Mouse (Mus musculus) cerebellum, adult (tissue): ENCODE measurements around the gene Gas6.

Experiments used
- ATAC-seq: cut with Nextera tagmentation; 2 replicates; pipeline ENCODE4 v1.9.2; 2017; ENCODE audit warnings: mild to moderate bottlenecking, moderate library complexity, mixed read lengths; ENCODE audit not compliant: insufficient number of reproducible peaks, low FRiP score, low TSS enrichment

Gas6 gene

DNA sequence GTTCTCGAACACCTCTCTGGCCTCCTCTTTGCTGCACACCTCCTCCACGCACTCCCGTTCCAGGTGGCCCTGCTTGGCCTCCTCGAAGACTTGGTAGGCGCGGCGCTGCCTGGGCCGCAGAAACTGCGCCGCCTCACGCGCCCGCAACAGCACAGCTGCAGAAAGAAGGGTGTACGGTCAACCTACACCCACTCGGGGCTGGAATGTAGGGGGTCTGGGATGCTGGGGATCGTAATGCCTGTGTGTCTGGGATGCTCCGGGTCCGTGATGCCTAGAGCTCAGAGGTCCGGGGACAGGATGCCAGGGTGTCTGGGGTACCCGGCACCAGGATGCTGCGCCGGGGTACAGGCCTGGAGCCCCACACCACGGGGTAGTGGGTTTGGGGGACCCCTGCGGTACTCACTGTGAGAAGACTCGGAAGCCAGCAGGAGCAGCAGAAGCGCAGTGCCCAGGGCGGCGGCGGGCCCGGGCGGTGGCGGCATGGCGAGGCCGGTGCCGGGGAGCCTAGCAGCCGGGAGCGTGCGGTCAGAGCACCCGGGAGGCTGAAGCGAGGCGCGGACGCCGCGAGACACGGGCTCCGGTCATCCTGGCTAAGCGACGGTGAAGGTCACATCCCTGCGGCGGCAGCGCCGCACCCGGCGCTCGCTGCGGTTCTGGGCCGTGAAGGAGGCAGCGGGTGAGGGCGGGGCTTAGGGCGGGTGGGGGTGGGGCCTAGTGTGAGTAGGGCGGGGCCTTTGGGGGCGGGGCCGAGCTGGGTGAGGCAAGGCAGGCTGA is at the start of gene Gas6:
Gene Gas6 (minus strand): TSS at position 633 of the 774 bp plus-strand sequence.
- peak; percentile 81 for ATAC-seq

DNA sequence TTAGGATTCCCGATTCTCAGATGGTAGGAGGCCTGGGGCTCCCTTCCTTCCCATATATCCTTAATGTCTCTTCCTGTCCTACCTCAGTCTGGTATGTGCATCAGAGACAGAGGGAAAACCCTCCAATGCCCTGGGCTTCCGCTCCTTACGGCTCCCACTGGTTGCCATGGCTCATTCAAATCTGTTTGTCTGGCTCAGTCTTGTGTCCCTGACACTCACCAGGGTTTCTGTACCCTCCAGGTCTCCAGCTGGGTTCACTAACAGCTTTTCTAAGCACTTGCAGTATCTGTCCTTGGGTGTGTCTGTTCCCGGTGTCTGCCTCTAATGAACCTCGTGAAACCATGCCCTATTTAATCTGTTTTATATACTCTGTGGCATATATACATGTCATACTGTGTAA is 47.2 kb upstream of the Gas6 start:
- ATAC-seq, result no peak

DNA sequence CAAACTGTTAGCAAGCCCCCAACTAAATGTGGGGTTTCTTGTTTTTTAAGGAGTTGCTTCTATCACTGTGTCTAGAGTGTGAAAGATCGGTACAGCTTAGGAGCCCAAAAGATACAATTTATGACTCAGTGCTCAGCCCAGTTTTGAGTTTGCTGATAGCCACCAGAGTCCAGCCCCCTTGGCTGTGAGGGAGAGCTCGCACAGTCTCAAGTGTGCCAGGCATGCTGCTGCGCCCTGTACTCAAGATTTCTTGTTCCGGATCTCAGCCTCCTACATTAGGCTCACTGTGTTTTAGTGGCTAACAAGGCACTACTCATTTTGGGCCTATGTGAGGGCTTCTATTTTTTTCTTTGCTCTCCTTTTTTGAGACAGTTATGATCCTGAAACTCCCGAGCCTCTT is 45.8 kb upstream of the Gas6 start:
- no peak for ATAC-seq

DNA sequence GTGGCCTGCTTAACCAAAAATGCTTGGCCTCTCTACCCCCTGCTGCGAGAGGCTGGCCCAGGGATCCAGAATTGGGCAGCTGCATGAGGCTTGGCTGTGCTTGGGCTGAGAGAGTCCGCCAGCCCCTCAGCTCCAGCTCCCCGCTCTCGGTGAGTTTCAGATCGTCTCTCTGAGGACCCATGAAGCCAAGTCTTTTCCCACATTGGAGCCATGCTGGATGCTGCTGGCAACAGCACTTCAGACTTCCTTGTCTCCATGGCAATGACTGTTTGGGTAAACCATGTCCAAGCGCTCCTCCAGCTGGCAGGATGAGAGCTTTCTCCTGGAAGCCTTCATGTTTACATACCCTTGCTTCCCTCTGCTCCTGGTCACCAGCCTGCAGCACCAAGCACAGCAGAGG is 44.5 kb upstream of the Gas6 start:
- ATAC-seq, result 0 out of 2 replicates have a peak, but pooled peaks have one; percentile 36

DNA sequence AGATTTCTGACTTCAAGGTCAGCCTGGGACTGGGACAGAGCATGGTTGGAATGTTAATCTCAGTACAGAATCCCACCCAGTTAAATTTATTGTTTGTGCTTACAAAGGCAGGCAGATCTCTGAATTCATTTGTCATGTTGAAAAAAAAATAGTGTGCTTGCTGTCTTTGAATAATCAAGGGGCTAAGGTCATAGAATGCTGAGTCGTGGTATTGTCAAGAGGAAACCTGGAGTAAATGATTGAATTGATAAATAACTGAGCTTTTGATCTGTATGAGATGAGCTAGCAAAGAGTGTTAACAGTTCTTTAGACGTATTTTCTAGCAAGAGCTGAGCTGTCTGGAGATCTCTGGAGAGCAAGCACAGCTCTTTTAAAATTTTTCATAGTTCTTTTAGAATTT is 42.8 kb upstream of the Gas6 start:
- no peak for ATAC-seq

DNA sequence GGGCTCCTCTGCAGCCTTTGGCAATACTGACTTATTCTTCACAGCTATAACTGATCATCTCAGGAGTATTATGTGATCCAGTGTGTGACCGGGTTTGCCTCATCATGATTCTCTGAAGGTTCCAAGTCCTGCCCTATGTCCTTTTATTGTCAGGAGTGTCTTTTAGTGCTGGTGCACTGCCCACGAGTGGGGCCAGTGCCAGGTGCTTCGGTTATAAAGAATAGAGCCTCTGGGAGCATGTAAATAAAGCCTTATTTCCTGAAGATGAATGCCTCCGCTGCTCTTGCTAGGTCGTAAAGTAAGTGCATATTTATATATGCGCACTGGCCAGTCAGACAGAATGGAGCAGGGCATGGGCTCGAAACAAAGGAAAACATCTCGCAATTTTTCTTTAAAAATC is 38.8 kb upstream of the Gas6 start:
- ATAC-seq, result no peak

DNA sequence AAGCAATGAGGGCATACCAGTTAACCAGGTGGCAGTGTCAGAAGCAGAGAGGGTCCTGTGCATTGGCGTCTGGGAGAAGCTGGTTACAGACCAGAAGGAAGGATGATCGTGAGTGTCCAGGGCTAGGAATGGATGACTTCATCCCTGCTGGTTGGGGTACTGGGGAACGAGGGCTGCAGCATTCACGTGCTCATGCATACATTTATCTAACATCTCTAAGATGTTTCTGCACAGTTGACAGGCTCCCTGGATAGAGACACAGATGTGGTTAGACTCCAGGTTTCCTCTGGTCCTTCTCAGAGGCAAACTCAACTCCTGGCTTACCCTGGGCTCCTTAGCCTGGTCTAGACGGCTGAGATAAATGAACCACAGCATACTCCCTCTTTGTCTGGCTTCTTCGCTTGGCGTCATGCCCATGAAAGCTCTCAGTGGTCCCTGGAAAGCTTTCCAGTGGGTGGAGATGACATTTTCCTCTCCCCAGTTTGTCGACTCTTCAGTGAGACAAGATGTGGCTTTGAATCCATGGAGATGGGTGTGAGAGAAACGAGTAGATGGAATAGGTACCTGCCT is 37.4 kb upstream of the Gas6 start:
- no peak for ATAC-seq

DNA sequence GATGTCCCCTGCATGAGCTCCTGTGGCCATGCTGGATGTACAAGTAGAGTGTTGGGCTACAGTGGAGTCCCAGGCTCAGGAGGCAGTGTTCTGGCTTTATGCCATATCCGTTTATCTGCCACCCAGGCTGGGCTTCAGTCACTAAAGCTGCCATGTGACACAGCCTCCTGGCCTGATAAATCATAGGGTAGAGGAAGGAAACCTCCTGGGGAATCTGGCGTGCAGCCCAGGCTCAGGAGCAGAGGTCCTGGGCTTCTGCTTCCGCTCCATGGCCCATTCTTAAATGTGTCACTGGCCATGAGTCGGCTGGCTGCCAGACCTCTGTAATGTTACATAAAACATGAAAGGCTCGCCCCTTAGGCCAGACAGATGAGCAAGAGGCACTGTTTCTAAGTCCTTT is 36.7 kb upstream of the Gas6 start:
- ATAC-seq, result peak; percentile 78

DNA sequence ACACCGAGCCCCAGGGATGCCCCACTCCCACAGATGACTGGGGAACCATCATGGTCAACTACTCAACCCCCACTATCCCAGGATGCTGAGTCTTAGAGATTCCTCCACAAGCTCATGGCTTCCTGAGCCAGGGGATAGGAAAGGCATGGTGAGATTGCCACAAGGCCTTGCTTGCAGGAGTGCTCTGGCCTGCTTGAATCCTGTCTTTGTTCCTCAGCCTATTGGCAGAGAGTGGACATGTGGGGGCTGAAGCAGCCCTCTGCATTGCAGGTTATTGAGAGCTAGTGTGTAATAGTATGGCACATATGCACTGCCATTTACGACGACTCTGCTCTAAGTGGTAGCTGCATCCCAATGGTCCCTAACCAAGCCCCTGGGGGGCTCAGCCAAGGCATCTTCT is 36.1 kb upstream of the Gas6 start:
- peak; percentile 21; the same call in 1 of the 2 replicates for ATAC-seq

DNA sequence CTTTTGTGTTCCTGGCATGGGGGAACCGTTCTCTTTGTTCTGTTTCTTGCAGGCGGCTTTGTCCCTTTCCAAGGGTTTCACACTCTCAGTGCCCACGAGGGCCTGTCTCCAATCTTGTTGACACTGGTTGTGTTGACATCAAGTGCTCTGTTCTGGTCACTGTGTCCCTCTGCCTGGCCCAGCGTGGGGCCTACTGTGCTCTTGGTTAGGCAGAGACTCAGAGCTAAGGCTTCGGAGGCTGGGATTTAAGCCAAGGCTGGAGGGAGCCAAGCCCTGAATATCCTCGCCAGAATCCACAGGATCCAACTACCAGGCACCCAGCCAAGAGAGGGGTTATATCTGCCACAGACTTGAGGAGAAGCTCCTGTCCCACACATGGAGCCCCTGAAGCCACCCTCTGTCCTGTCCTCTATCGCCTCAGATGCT is 35.6 kb upstream of the Gas6 start:
- peak; percentile 82 for ATAC-seq

DNA sequence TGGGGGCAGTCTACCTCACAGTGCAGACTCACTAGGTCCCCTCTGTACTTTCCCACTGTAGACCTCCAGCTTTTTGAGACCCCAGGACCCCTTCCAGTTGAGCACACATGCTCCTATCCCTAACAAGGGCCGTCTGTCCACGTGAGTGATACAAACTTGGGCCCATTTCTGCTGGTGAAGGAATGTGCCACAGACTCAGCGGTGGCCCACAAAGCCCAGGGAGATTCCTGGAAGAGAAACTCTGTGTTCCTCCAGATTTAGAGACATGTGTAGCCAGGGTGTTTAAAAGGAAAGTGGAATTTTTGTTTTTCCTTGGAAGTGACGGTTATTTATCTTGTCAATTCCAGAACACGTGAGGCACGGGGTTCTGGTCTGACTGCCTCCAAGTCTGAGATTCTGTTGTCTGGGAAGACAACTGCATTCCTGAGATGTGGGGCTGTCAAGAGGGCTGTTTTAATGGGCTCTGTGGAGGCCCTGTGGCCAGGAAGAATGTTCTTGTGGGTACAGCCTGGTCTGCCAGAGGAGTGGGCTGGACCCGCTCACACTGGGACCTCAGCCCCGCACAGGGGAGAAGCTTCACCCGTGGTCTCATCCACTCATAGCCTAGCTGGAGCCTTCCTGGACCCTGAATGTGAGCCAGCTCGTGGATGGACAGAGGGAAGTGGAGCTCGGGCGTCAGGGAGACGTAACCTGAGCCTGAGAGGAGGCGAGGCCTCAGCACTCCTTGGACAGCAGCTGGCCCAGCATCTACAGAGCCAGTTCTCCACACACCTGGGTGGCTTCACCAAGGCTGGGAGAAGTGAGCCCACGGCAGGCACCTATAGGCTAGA is 34.9 kb upstream of the Gas6 start:
- ATAC-seq, result no peak

DNA sequence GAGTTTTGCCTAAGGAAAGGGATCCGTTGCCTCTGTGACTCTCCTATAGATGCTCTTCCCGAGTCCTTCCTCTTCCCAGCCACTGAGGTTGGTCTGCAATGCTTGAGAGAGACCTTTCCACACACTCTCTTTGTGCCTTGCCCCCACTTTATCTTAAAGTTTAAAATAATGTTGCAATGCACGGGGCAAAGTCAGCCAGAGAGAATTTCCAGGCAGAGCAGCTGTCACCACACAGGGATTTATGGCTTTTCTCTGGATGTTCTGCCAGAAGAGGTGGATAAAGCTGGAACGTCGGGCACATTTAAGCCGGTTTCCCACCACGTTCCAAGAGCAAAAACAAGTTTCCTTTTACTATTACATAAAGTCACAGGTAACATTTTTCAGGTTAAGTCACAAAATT is 27.1 kb upstream of the Gas6 start:
- no peak for ATAC-seq

DNA sequence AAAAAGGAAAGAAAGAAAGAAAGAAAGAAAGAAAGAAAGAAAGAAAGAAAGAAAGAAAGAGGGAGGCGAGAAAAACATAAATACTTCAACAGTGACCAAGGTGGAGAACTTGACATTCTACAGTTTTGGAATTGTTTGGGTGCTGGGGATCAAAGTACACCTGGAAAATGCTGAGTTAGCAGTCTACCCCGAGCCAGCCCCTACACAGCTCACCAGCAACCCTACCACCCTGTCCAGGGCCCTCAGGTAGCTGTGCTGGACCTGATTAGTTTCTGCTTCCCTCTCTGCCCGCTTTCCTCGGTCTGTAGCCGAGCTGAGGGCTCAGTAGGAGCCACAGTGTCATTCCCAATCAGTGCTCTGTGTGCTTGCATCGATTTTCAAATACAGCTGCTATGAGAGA is 26.1 kb upstream of the Gas6 start:
- no peak for ATAC-seq

DNA sequence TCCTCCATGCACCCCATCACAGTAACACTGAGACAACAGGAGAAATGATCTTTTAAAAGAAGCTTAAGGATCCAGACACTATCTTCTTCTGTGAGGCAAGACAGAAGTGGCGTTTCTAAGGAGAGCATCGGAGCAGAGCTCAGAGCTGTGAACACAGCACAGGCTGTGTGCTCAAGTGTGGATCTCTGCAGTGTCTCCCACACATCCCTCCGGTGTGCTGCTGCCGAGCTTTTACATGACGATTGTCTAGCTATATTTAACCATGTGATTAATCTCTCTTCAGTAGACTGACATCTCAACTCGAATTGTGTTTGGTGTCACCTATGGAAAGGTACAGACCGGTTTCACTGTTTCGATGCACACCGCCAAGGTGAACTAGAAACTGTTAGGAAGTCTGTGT is 25.2 kb upstream of the Gas6 start:
- ATAC-seq, result no peak

DNA sequence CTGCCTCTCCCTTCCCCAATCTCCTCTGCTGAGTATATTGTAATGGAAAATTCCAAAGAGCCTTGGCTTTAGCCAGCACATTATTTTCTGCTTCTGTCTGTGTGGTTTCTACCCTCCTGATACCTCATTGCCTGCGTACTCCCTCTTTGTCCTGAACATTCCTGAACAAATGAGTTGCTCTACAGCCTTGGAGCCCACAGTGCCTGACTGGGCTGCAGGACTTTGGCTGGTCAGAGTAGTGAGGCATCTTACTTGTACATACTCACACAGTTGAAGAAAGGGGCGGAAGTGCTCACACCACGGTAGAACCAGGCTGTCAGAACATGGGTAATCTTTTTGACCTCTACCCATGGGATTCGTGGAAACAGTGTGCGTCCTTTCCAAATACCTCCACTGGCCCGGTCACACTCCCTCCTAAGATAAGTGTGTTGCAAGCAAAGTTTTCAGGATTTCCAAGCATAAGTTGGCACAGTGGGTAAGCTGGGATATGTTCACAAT is 23.0 kb upstream of the Gas6 start:
- no peak for ATAC-seq

DNA sequence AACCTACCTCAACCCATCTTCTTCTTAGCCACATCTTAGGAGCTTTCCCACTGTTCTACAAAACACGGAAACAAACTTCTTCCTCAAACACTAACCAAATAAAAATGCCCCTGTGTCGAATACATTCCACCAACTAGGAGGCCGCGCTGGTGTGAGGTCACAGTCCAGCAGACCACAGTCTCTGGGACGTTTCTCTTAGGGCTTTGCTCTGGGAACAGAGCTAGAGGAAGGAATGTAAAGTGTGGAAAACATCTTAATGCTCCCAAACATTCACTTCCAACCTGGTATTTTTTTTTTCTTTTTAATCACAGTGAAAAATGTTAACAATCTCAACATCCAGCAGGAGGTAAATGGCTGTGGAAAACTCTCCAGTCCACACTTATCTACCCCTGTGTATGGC is 22.4 kb upstream of the Gas6 start:
- no peak for ATAC-seq

DNA sequence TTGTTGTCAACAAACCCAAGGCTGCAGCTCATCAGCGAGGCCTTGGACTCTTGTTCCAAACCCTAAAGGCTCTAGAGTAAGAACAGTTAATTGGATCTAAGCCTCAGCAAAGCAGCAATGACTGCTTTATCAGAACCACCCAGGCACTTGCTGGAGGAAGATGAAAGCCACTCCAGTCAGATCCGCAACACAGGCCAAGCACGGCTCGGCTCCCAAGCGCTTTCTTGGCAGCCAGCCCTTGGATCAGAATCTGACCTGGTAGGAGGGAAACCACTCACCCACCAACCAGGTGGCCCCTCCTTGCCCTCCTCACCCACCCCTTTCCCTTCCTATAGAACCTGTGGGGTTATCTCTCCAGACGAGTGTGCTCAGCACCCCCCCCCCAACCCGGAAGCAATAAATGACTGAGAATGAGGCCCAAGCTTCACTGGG is 21.7 kb upstream of the Gas6 start:
- ATAC-seq, result no peak

DNA sequence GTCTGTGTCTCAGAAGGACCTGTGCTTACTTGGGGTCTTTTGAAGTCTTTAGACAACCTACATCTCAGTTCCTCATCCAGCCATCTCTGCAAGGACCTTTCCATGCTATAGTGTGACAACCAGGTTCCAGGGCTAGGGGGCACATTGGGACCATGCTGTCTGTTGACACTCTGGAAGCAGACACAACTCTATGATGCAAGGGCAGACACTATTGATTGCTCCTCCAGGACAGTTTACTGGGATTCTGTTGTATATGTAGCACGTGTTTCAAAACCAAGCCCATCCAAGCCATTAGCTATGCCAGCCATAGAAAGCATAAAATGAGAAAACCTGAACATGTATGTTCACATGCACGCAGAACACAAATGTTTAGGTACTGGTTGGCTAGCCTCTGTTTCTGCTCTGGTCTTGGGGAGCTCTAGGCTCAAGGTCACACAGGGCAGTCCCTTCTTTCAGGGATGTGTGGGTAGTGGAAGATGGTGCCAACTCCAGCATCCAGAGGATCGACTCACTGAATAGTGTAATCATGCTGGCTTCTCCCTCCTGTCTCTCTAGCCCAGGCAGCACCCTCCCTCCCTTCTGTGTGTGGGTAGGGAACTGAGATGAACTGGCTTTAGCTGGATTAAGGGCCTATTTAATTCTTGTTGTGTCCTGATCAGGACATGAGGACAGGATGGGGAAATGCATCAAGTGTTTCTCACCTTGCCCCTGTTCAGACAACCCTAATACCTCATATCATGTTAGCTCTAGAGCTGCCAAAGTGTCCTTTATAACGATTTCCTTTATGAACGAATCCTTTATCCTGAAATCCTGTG is 19.5 kb upstream of the Gas6 start:
- ATAC-seq, result no peak

DNA sequence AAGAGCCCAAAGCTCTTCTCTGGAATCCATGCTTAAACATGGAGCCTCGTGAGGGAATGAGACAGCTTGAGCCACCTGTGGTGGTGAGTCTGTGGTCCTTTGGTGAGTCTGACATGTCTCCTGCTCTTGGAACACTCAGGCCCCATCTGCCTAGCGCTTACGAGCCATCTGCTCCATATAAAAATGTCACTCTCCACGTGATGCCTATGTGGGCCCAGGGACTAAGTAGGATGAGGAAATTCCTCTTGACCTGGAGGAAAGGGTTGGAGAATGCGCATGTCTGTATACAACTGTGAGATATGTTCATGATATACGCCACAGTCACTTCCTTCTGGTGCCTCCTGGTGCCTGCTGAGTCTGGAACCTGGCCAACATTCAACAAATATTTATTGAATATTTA is 18.4 kb upstream of the Gas6 start:
- peak; percentile 80 for ATAC-seq

DNA sequence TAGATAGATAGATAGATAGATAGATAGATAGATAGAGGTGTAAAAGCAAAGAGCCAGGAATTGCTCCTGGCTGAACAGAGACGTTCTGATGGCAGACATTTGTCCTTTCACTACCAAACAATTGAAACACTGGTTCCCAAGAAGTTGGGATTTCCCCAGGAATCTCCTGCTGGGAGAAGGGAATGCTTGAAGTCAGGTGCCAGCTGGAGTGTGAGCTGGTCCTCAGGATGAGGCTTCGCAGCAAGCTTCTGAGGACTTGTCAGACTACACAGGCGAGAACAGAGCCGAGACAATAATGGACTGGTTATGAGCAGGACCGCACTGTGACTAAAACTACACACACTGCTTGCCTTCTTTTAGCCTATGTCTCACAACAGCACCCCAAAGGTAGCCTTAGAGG is 17.7 kb upstream of the Gas6 start:
- 0 out of 2 replicates have a peak, but pooled peaks have one; percentile 46 for ATAC-seq
